ENCODE assay signal across 17 mouse cellular contexts in the genomic region with DNA sequence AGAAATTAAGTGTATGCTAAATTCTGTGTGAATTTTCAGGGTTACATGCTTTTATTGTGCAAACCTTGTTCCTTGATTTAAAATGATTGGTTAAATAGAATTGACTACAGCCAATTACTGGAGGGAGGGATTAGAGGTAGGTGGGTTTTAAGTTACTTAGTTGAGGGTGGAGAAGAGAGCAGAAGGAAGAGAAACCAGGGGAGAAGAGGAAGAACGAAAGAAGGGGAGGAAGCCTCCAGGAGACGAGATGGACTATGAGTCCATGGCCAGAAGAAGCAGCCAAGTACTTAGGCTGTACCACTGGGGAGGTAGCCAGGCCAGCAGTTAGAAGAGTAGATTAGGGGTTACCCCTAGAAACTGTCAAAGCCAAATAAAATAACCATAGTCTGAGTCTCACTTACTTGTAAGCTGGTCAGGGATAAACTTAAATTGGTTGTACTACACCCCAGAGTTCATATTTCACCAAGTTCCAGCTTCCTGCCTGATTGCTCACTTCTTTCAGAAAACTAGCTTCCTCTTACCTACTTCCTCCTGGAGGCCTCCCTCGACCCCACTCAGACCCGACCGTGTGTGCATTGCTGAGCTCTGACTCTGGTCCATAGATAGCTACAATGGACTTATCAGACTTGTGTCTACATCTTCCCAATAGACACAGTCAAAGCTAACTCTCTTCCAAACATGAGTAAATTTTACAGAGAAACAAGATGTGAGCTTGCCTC. TPM values are rescaled to one million over a fixed set of nuclear protein-coding genes. Genes with fewer than 3 reads are reported as not detected.
A peak's percentile ranks its signal among the peaks of the same experiment; 100 is the strongest.
DNase-seq lines count a peak whose midpoint lies in the region; ATAC-seq lines count a peak whose summit lies in the region.
"Had no signal": no experiment of that assay in that cellular context is flagged by ENCODE, and none has a peak within 500 bp of the region (broad histone marks: within the 10 kb centered on the region; RNA-seq: fewer than 3 reads in every experiment).

No protein-coding gene starts in this region.

- no peak overlapping the region for H3K4me2 ChIP-seq in midbrain, embryonic 15.5 days
- H3K4me2 ChIP-seq in midbrain, embryonic 16.5 days (ENCODE audit: low read length) = no peak overlapping the region
- H3K4me2 ChIP-seq in forebrain, embryonic 13.5 days = no peak overlapping the region
- H3K4me2 ChIP-seq: heart, embryonic 12.5 days had no signal

- WGBS in midbrain, embryonic 15.5 days = 92% methylated on average over 5 of the region's 5 CpGs
- 87% methylated on average over 5 of the region's 5 CpGs for WGBS in midbrain, embryonic 16.5 days
- WGBS in forebrain, embryonic 13.5 days = 89% methylated on average over 5 of the region's 5 CpGs

- H3K36me3 ChIP-seq in midbrain, embryonic 15.5 days (replicated peaks) = no peaks in the 10 kb centered on the region
- peaks cover 5% of the 10 kb centered on the region; the same call in 1 of the 2 replicates for H3K36me3 ChIP-seq in midbrain, embryonic 16.5 days (ENCODE audit: control insufficient read depth, insufficient read depth, low read length)
- H3K36me3 ChIP-seq in forebrain, embryonic 13.5 days (ENCODE audit: poor library complexity, severe bottlenecking) = peaks cover 19% of the 10 kb centered on the region

- DNase-seq in B cell, adult 2 months = peak; percentile 30 to 39
- DNase-seq in left cerebral cortex, postnatal 4 days = no peak
- DNase-seq: adrenal gland, postnatal 14 days; cerebellum, postnatal 25 days; gastrocnemius, postnatal 14 days; heart, postnatal 36 days; kidney, adult 9 months; kidney, postnatal 4 days had no signal

- no peaks in the 10 kb centered on the region for H3K9me3 ChIP-seq in midbrain, embryonic 15.5 days
- no peaks in the 10 kb centered on the region for H3K9me3 ChIP-seq in midbrain, embryonic 16.5 days (replicated peaks; ENCODE audit: control insufficient read depth, low read length, poor library complexity, severe bottlenecking)
- H3K9me3 ChIP-seq in forebrain, embryonic 13.5 days (replicated peaks) = no peaks in the 10 kb centered on the region
- H3K9me3 ChIP-seq: heart, embryonic 12.5 days had no signal

- peak overlapping the region; percentile 76; the same call in 1 of the 2 replicates for H3K27ac ChIP-seq in midbrain, embryonic 15.5 days
- H3K27ac ChIP-seq in midbrain, embryonic 16.5 days (ENCODE audit: low read length) = no peak overlapping the region
- no peak overlapping the region for H3K27ac ChIP-seq in forebrain, embryonic 13.5 days
- H3K27ac ChIP-seq: liver, embryonic 14.5 days had no signal

- ATAC-seq in midbrain, embryonic 15.5 days (replicated peaks) = no peak
- no peak for ATAC-seq in midbrain, embryonic 16.5 days
- ATAC-seq in common myeloid progenitor, adult 5-6 weeks (replicated peaks; ENCODE audit: low read depth, poor library complexity, severe bottlenecking) = peak; percentile 27
- peak; percentile 50 for ATAC-seq in megakaryocyte progenitor cell, adult 5-6 weeks (replicated peaks; ENCODE audit: poor library complexity)
- ATAC-seq in forebrain, embryonic 13.5 days = no peak
- ATAC-seq: CD4-positive, CD25-positive, alpha-beta regulatory T cell, adult 4 months had no signal

- intact Hi-C loops in left cerebral cortex, postnatal 4 days (cut with DNase I) = loop anchor here (10.0 kb wide), 1 partner anchor 81 kb away; the partner anchor contains the start of gene Kansl3

- H3K4me3 ChIP-seq in midbrain, embryonic 15.5 days = no peak overlapping the region
- no peak overlapping the region for H3K4me3 ChIP-seq in midbrain, embryonic 16.5 days (ENCODE audit: low read depth, low read length)
- H3K4me3 ChIP-seq in forebrain, embryonic 13.5 days = no peak overlapping the region
- H3K4me3 ChIP-seq: heart, embryonic 12.5 days had no signal

- no peak overlapping the region for H3K9ac ChIP-seq in midbrain, embryonic 15.5 days
- H3K9ac ChIP-seq in midbrain, embryonic 16.5 days (ENCODE audit: low read depth, low read length) = no peak overlapping the region
- no peak overlapping the region for H3K9ac ChIP-seq in forebrain, embryonic 13.5 days
- H3K9ac ChIP-seq: heart, embryonic 12.5 days; liver, embryonic 14.5 days had no signal

- peaks cover 13% of the 10 kb centered on the region for H3K4me1 ChIP-seq in midbrain, embryonic 15.5 days
- H3K4me1 ChIP-seq in midbrain, embryonic 16.5 days (ENCODE audit: control insufficient read depth, insufficient read depth, low read length) = peaks cover 12% of the 10 kb centered on the region
- H3K4me1 ChIP-seq in forebrain, embryonic 13.5 days = peaks cover 18% of the 10 kb centered on the region

- H3K27me3 ChIP-seq in midbrain, embryonic 15.5 days (replicated peaks) = no peaks in the 10 kb centered on the region
- no peaks in the 10 kb centered on the region for H3K27me3 ChIP-seq in midbrain, embryonic 16.5 days (ENCODE audit: control insufficient read depth, insufficient read depth, low read depth, low read length)
- no peaks in the 10 kb centered on the region for H3K27me3 ChIP-seq in forebrain, embryonic 13.5 days
- H3K27me3 ChIP-seq: heart, embryonic 12.5 days; megakaryocyte, embryonic 14.5 days had no signal

RNA-seq across cellular contexts. Expression of gene Lman2l, which starts 1.2 kb away (rescaled TPM):
- polyA plus RNA-seq in midbrain, embryonic 15.5 days (2015; fragmentation: Nextera tagmentation; extraction: Ambion mirVana) = 67.3 and 74.5 TPM in 2 replicates
- polyA plus RNA-seq in midbrain, embryonic 16.5 days (2015; fragmentation: Nextera tagmentation; extraction: Ambion mirVana) = 65.7 and 73.0 TPM in 2 replicates
- 6.2 and 7.3 TPM in 2 replicates for total RNA-seq in common myeloid progenitor, adult 5-6 weeks (2017)
- total RNA-seq in megakaryocyte progenitor cell, adult 5-6 weeks (2015) = 17.0 and 23.0 TPM in 2 replicates
- total RNA-seq in megakaryocyte progenitor cell, adult 5-6 weeks (2017) = 6.5 and 7.1 TPM in 2 replicates
- 56.4 and 59.5 TPM in 2 replicates for polyA plus RNA-seq in forebrain, embryonic 13.5 days (2015; fragmentation: Nextera tagmentation; extraction: Ambion mirVana)
- total RNA-seq in left cerebral cortex, postnatal 4 days (2021) = 10 to 100 TPM; 40.7 to 45.7 TPM

RNA-seq across cellular contexts. Expression of gene Cnnm4, which starts 25.2 kb away (rescaled TPM):
- polyA plus RNA-seq in midbrain, embryonic 15.5 days (2015; fragmentation: Nextera tagmentation; extraction: Ambion mirVana) = 11.0 and 11.1 TPM in 2 replicates
- polyA plus RNA-seq in midbrain, embryonic 16.5 days (2015; fragmentation: Nextera tagmentation; extraction: Ambion mirVana) = 9.8 and 11.5 TPM in 2 replicates
- 6.5 and 6.6 TPM in 2 replicates for total RNA-seq in common myeloid progenitor, adult 5-6 weeks (2017)
- 10.0 and 12.1 TPM in 2 replicates for total RNA-seq in megakaryocyte progenitor cell, adult 5-6 weeks (2015)
- 7.0 and 8.4 TPM in 2 replicates for total RNA-seq in megakaryocyte progenitor cell, adult 5-6 weeks (2017)
- 10.0 and 10.2 TPM in 2 replicates for polyA plus RNA-seq in forebrain, embryonic 13.5 days (2015; fragmentation: Nextera tagmentation; extraction: Ambion mirVana)
- 10 to 100 TPM; 13.6 to 14.3 TPM for total RNA-seq in left cerebral cortex, postnatal 4 days (2021)

Comparison
In these comparisons a context has a peak if more than half of its experiments do, and no peak if none do; other contexts are left out.
1. ATAC-seq: peak in common myeloid progenitor, adult 5-6 weeks (single experiment) and megakaryocyte progenitor cell, adult 5-6 weeks (single experiment); none in midbrain, embryonic 15.5 days (single experiment), midbrain, embryonic 16.5 days (single experiment) and forebrain, embryonic 13.5 days (single experiment).